Mouse (Mus musculus) granulocyte monocyte progenitor cell, adult 5-6 weeks (primary cell): ENCODE data around the gene Myo1d. TPM values are rescaled to one million over a fixed set of nuclear protein-coding genes. Genes with fewer than 3 reads are reported as not detected.
A peak's percentile ranks its signal among the peaks of the same experiment; 100 is the strongest.

ENCODE experiments used
- ATAC-seq: replicated peaks from 2 replicates; pipeline ENCODE4 v1.8.0; 2016; ENCODE audit warnings: mild to moderate bottlenecking, moderate TSS enrichment, inconsistent platforms; ENCODE audit not compliant: poor library complexity, severe bottlenecking
- total RNA-seq, 2 experiments: library from RNA; stranded (forward) in 1 of 2; stranded (reverse) in 1 of 2; fragments of 200-712, 200-1000 nt in 1 of 2; fragments of >200 nt in 1 of 2; fragmentation: Nextera tagmentation in 1 of 2; gene quantifications; 2 replicates each; pipeline ENCODE4 v1.2.3; 2014 to 2017

The Myo1d gene
- total RNA-seq (2014; fragmentation: Nextera tagmentation) (0.36 and 1.7 TPM in 2 replicates), total RNA-seq (2017) (0.43 and 0.46 TPM in 2 replicates)

- peak; percentile 91 for ATAC-seq
Measured at GRCm38 (mm10) chr11:80779527-80780344, at the start of gene Myo1d. Gene Myo1d, minus strand, starts transcription at chr11:80780025.

- ATAC-seq = no peak
Measured at GRCm38 (mm10) chr11:80821794-80822193, 42.0 kb upstream of the Myo1d start.

- ATAC-seq = no peak
Measured at GRCm38 (mm10) chr11:80821296-80821695, 41.5 kb upstream of the Myo1d start.

- no peak for ATAC-seq
Measured at GRCm38 (mm10) chr11:80820085-80820484, 40.3 kb upstream of the Myo1d start.

- ATAC-seq = peak; percentile 61
Measured at GRCm38 (mm10) chr11:80818060-80818697, 38.4 kb upstream of the Myo1d start.

GRCm38 (mm10) chr11:80815354-80815753, 35.5 kb upstream of the Myo1d start:
- no peak for ATAC-seq

GRCm38 (mm10) chr11:80811156-80811555, 31.3 kb upstream of the Myo1d start:
- ATAC-seq = no peak

GRCm38 (mm10) chr11:80809993-80810821, 30.4 kb upstream of the Myo1d start, which contains the start of gene Tmem98:
Gene Tmem98, plus strand, starts transcription at chr11:80810175.
- ATAC-seq = peak; percentile 44

- ATAC-seq = no peak
Measured at GRCm38 (mm10) chr11:80809666-80809992, 29.8 kb upstream of the Myo1d start.

GRCm38 (mm10) chr11:80808551-80809070, 28.8 kb upstream of the Myo1d start:
- no peak for ATAC-seq

GRCm38 (mm10) chr11:80802706-80803105, 22.9 kb upstream of the Myo1d start:
- ATAC-seq = no peak

- ATAC-seq = no peak
Measured at GRCm38 (mm10) chr11:80799979-80800378, 20.2 kb upstream of the Myo1d start.

GRCm38 (mm10) chr11:80795431-80795830, 15.6 kb upstream of the Myo1d start:
- no peak for ATAC-seq

- no peak for ATAC-seq
Measured at GRCm38 (mm10) chr11:80794290-80794689, 14.5 kb upstream of the Myo1d start.

- peak; percentile 92 for ATAC-seq
Measured at GRCm38 (mm10) chr11:80793386-80793785, 13.6 kb upstream of the Myo1d start.

GRCm38 (mm10) chr11:80791677-80792432, 12.0 kb upstream of the Myo1d start:
- peak; percentile 68 for ATAC-seq

- no peak for ATAC-seq
Measured at GRCm38 (mm10) chr11:80790413-80790812, 10.6 kb upstream of the Myo1d start.

GRCm38 (mm10) chr11:80789647-80790240, 9.9 kb upstream of the Myo1d start:
- ATAC-seq = no peak

GRCm38 (mm10) chr11:80785672-80786071, 5.8 kb upstream of the Myo1d start:
- ATAC-seq = peak; percentile 97
